Mouse (Mus musculus): ENCODE results near the gene Zar1l. TPM values are rescaled to one million over a fixed set of nuclear protein-coding genes. Genes with fewer than 3 reads are reported as not detected.
"Not testable (repeated sequence)": the region's sequence is repeated elsewhere in the genome, so short reads cannot be mapped to it uniquely, and the experiment has no call there.

Gene Zar1l
- total RNA-seq (2021) = not detected

DNA sequence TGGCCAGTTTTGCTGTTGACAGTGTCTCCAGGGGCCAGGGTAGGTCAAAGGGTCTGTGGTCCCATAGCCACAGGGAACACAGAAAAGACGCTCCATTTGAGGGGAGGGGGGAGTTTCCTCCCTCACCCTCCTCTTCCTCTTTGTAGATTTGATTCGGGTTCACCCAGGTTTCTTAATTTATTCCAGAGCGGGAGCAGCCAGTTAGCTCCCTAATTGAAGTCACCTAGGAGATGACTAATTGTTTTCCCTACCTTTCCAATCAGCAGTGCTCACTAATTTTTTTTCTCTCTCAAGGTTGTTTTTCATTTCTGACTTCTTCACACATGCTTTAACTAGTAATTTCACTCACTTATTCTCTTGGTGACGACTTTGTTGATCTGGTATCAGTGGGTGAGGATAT is at the start of gene Zar1l:
Gene Zar1l (minus strand): TSS at position 101 of the 400 bp plus-strand sequence.
- no peak for DNase-seq
- intact Hi-C loops (cut with DNase I) = no loop called here

DNA sequence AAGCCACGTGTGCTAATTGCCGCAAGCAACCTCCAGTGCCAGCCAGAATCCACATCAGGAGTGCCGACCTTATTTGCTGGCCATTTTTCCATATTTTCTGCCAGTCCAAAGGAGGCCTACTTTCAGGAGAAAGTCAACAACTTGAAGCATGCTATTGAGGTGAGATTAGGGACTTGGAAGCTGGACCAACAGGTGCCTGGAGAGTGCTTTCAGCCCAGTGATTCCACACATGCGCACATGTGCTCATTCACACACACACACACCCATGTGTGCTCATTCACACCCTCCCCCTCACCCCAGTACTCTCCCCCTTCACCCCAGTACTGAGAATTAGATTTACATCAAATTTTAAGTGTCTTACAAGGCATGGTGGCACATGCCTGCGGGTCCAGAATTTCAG is 49.0 kb upstream of the Zar1l start:
- no peak for DNase-seq
- intact Hi-C loops (cut with DNase I) = no loop called here

DNA sequence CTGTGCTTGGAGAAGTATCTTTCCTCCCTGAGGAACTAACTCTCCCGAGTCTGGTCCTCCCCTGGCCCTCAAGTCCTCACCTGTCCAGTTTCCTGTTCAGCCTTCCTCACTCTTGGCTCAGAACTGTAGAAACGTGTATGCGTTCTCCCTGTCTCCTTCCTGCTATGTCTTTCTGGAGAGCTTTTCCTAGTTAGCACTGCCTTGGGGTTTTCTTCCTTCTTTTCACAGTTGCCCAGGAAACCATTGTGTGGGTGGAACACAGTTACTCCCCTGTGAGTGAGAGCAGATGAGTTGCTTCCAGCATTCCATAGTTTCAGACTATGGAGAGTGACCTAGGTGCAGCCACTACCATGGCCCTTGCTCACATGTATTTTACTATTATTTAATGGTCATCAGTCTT is 48.3 kb upstream of the Zar1l start:
- no peak for DNase-seq
- intact Hi-C loops (cut with DNase I) = no loop called here

DNA sequence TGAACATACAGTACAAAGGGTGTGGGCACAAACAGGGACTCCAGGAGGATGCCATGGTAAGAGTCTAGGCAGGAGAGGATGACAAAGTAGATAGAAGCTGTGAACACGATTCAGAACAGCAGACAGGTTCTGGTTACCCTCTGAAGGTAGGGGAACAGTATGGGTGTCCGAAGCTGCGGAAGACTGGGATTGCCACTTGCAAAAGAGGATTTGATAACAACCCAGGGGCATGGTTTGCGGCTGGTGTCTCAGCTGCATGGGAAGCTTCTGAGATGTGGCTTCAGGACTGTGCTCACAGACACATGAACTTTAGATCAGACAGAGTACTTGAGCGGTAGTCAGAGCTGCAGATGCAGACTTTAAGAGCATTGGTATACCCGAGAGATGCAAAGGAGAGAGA is 46.5 kb upstream of the Zar1l start:
- intact Hi-C loops (cut with DNase I) = no loop called here
- DNase-seq = no peak

DNA sequence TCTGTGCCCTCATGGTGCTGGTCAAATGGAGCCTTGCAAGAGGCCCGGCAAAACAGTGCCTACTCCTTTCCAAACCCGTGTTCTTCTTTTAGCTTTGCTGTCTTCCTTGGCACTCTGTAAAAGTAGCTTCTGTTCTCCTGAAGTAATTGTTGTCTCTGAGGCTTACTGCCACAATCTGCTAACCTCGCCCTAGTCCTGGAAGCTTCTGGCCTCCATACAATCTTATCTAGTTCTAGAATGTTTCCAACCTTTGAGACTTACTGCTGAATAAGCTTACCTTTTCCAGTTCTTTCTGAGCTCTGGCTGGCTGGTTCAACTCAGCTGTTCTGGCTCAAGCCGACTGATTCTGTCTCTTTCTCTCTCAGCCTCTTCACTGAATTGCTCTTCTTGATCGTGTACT is 43.8 kb upstream of the Zar1l start:
- intact Hi-C loops (cut with DNase I) = no loop called here
- DNase-seq = no peak

DNA sequence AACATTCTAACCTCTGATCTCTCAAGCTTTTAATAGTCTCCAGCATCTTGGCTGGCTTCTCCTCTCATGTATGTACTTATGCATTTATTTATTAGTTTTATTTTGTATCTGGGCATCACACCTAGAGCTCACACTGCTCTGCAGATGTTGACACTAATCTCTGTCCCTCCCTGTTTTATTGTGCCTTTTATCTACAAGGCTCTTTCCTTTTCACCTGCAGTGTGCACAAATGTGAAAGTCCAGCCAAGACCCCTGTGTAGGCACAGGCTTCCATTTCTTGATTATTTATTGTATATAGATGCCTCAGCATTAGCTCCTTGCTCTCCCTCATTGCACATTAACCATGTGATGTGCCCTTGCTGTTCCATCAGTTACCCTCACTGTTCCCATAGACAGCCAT is 43.4 kb upstream of the Zar1l start:
- intact Hi-C loops (cut with DNase I) = no loop called here
- no peak for DNase-seq

DNA sequence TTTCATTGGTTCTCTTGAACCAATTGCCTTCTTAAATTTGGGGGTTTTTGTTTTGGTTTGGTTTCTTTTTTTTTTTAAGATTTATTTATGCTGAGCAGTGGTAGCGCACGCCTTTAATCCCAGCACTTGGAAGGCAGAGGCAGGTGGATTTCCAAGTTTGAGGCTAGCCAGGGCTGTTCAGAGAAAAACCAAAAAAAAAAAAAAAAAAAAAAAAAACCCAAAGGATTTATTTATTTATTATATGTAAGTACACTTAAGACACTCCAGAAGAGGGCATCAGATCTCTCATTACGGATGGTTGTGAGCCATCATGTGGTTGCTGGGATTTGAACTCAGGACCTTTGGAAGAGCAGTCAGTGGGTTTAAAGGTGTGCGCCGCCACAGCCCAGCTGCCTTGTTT is 42.9 kb upstream of the Zar1l start:
- no peak for DNase-seq
- intact Hi-C loops (cut with DNase I) = no loop called here

DNA sequence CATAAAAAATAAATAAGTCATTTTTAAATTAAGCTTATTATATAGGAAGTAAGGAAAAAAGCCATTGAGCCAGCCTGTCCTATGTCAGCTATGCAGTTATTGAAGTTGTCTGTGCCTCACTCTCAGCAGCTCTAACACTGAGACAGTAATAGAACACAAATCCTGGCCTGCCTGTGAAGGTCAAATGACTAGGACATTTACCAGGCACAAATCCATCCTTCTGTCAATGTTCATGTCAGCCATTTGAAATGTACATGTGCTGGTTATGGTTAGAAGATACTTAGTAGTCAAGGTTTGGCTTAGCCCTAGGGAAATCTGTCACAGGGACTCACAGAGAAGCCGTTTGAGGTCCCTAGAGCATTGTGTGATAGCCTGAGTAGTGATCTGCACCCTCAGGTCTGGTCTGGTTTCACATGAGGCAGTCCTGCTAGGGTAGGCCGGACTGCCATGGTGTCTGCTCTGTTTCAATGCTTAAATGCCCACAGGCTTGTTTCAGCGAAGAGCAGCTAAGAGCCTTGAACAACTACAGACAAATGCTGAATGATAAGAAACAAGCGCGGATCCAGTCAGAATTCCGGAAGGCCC is 41.6 kb upstream of the Zar1l start:
- intact Hi-C loops (cut with DNase I) = no loop called here

DNA sequence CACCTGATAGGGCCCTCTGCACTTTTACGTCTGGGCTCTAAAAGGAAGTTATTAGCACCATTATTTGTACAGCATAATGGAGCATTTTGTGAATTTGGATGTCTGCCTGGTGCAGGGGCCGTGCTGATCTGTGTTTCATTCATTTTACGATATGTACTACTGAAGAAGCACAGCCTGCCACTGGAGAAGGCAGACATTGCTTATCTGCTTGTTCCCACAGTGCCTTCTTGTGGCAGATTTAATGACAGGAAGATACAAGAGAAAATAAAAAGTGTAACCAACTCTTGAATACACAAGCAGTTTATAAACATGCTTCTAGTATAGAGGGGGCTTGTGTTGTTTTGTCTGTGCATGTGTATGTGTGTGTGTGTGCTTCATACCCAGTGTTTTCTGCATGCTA is 33.7 kb upstream of the Zar1l start:
- no peak for DNase-seq
- intact Hi-C loops (cut with DNase I) = no loop called here

More for the DNA sequence above, 41.6 kb upstream of the Zar1l start:
- no peak for DNase-seq

DNA sequence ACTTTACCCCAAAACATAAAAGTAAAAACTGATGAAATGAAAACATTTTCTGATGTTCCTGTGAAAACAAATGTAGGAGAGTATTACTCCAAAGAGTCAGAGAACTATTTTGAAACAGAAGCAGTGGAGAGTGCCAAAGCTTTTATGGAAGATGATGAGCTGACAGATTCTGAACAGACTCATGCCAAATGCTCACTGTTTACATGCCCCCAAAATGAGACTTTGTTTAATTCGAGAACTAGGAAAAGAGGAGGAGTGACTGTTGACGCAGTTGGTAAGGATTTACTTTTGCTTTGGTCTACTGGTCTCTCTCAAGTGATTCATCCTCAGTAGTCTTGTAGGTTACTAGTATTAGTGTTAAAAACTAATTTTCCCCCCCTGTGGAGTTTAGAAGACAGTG is 25.2 kb upstream of the Zar1l start:
- intact Hi-C loops (cut with DNase I) = no loop called here
- DNase-seq = no peak

DNA sequence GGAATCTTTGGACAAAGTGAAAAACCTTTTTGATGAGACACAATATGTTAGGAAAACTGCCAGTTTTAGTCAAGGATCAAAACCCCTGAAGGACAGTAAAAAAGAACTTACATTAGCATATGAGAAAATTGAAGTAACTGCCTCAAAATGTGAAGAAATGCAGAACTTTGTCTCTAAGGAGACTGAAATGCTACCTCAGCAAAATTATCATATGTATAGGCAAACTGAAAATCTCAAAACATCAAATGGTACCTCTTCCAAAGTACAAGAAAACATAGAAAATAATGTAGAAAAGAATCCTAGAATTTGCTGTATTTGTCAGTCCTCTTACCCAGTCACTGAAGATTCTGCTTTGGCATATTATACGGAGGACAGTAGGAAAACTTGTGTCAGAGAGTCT is 23.3 kb upstream of the Zar1l start:
- DNase-seq = no peak
- intact Hi-C loops (cut with DNase I) = no loop called here

DNA sequence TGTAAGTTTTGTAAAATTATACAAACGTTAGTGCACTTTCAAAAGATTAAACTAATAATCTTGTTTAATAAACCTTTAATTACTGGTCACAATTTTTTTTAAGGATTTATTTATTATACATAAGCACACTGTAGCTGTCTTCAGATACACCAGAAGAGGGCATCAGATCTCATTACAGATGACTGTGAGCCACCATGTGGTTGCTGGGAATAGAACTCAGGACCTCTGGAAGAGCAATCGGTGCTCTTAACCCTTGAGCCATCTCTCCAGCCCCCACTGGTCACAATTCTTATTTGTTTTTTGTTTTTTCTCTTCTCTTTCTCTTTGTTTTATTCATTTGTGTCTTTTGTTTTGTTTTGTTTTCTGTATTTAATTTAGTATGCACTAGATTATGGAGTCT is 7.3 kb upstream of the Zar1l start:
- intact Hi-C loops (cut with DNase I) = no loop called here
- no peak for DNase-seq

DNA sequence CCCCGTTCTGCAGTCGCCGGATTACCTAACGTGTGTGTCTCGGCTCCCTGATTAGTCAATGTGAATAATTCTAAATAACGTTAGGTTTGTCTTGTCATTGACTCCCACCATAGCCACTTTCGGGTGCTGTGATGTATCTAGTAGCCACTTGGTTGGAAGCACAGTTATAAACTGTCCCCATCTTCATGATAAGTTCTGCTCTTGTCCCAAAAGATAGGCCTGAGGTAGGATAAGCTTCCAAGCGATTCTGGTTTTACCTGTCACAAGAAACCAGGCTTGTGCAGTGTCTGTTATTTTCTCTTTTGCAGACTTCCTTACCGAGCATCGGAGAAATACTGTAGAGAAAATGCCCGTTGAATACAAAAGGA is 4.9 kb upstream of the Zar1l start:
- DNase-seq = no peak
- intact Hi-C loops (cut with DNase I) = loop anchor here (2.0 kb wide), 1 partner anchor 144 kb away; the partner anchor contains the start of gene N4bp2l2

DNA sequence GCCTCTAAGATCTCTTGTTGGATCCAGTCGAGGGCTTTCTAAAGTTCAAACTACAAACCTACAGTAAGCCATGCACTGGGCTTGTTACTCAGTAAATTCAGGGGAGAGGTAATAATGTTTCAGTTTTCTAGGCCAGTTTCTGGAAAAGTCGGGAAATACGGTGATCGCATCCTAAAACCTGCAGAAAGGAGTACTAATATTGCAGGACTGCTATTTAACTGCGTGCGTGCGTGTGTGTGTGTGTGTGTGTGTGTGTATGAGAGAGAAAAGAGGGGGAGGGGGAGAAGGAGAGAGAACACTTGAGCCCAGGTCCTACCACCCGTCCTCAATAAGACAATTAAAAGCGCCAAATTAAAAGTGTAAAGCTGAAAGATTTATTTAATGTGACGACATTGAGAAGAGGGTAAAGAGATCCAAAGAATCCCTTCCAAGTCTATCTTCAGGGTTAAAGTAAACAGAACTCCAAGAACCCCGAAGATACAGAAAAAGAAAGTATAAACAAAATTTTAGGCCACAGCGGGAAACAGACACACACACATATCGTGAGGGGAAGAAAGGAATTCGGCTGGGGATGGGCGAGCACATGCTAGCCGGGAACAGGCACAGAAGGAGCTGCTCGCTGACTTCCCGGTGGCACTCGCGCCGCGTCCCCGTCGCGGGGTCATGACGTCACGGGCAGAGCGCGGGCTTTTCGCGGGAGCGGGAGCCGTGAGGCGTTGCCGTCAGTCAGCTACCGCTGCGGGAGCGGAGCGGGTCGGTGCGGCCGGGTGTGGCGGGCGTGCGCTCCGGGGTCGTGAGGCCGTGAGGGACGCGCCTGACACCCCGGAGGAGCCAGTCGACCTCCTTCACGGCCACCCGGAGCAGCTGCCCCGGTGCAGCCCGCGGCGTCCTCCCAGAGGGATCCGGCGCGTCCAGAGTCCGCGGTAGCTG is 4.2 kb upstream of the Zar1l start, which contains the start of gene Brca2:
Gene Brca2 (plus strand): TSS at position 694 of the 930 bp plus-strand sequence.
- DNase-seq = peak; percentile 91 to 93
- intact Hi-C loops (cut with DNase I) = loop anchor here (2.0 kb wide), 1 partner anchor 145 kb away; the partner anchor contains the start of gene N4bp2l2

DNA sequence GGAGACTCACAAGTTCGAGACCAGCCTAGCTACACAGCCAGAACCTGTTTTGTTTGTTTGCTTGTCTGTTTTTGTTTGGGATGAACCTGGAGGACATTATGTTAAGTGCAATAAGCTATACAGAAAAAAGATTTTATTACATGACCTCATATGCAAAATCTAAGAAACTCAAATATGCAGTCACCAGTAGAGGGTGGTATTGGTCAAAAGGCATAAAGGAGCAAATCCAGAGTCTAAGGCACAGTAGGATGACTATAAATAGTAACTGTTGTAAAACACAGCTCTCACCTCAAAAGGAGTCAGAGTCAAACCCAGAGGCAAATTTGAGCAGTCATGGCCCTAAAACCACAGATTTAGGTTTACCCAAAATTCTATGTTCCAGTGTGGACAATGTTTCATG is 1.6 kb upstream of the Zar1l start:
- no peak for DNase-seq
- intact Hi-C loops (cut with DNase I) = no loop called here

DNA sequence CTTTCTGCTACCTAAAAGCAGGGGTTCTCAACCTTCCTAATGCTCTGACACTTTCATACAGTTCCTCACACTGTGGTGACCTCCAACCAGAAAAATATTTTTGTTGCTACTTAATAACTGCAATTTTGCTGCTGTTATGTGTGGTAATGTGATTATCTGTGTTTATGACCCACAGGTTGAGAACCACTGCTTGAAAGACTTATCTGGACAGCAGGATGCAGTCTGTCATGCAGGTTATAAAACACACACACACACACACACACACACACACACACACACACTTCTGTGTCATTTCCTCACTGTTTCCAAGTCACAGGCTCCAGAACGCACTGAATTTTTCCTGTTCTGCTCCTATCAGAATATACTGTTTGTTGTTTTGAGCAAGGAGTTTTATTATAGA is 3.9 kb downstream of the Zar1l start:
- intact Hi-C loops (cut with DNase I) = no loop called here
- DNase-seq = no peak

DNA sequence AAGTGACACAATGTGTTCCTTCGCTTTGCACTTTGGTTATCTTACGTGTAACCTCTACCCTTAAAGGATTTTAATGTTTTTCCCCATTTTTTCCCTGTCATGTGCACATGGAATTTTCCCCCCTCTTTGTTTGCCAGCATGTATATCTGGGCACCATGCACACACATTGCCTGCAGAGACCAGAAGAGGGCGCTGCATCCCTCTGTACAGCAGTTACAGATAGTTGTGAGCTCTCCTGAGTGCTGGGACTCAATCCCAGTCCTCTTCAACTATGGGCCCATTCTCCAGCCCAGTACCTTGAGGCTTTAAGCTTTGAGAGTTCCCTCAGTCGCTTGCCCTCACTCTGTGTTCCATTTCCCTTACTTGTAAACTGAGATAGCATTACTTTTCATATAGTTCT is 4.7 kb downstream of the Zar1l start:
- no peak for DNase-seq
- intact Hi-C loops (cut with DNase I) = no loop called here

DNA sequence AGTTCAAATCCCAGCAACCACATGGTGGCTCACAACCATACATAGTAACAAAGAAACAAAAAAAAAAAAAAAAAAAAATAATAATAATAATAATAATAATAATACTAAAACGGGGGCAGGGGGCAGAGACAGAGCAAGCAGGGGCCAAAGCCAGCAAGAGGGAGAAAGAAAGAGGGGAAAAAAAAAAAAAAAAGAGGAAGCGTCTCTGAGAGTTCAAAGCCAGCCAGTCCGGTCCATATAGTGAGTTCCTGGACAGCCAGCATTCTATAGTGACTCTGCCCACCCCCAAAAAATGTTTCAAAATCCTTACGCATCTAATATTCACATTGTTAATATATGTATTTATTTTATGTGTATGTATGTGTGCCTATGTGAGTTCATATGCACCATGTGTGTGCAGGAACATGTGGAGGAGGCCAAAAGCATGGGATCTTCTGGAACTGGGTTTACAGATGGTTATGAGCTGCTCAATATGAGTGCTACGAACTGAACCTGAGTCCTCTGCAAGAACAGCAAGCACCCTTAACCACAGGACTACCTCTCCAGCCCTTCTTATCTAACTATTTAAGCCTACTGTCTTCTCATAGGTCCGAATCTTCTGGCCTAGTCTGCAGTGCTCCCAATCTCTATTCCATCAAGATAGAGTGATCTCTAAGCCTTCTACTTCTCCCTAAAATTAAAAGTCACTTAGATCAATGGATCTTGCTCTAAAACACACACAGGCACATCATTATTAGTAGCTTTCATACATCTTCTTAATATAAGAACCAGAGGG is 7.3 kb downstream of the Zar1l start:
- intact Hi-C loops (cut with DNase I) = no loop called here

DNA sequence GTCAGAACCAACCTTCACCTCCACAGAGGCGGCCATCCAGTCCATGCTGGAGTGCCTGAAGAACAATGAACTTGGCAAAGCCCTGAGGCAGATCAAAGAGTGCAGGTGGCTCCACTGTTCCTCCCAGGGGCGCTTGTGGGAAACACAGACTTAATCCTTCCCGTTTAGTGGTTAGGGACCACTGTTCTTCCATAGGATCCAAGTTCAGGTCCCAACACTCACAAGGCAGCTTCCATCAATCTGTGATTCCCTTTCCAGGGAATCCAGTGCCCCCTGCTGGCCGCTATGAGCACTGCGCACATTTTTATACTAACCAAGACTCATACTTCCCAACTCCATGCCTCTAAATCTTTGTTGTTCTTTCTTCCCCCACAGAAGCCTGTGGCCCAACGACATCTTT is 22.2 kb downstream of the Zar1l start:
- peak; percentile 55 to 72 for DNase-seq
- intact Hi-C loops (cut with DNase I) = loop anchor here (1.0 to 2.0 kb wide), 2 partner anchors 13 to 54 kb away; no protein-coding TSS in a partner anchor

More for the DNA sequence above, 7.3 kb downstream of the Zar1l start:
- DNase-seq = no peak

DNA sequence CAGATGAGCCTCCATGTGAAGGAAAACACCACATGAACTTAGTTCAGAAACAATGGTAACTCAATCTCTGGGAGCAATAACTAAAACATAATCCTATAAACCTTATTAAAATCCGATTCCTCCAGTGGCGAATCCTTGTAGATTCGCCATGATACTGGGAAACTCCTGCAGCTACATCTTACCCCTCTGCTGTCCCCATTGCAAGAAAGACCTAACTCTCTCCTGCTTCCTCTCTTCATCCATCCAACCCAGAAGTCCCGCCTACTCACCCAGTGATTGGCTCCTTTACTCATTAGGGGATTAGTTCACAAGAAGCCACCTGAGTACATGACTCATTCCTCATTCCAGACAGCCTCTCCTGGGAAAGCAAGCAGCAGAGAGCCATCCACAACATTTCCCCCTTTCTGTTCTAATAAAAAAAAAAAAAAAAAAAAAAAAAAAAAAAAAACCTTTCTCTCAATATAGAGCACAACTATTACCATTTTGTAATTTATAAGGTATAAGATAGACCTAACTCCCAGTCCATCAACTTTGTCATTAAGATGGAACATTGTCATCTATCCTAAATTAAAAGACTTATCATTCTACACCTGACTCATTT is 26.3 kb downstream of the Zar1l start:
- intact Hi-C loops (cut with DNase I); DNase-seq: not testable (repeated sequence)

DNA sequence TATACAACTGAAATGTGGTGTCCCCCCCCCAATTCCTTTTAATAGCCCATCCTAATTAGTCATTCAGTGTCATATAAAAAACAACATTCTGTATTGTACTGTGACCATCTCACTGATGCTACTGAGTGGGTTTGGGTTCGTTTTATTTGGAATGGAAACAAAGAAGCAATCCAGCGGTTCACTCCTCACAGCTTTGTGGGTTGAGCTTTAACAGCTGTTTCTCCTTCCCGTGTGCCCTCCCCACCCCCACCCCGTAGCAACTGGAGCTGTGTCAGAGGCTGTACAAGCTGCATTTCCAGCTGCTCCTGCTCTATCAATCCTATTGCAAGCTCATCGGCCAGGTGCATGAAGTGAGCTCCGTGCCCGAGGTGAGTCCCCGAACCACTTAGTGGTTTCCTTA is 27.1 kb downstream of the Zar1l start:
- intact Hi-C loops (cut with DNase I) = no loop called here
- no peak for DNase-seq
